Mouse (Mus musculus) embryonic fibroblast, embryonic 13.5 days (primary cell): ENCODE results near the gene Trpc4.

Source experiments
- CTCF ChIP-seq: IDR thresholded peaks from 2 replicates; pipeline ENCODE4 v1.5.1; 2011; ENCODE audit warnings: mild to moderate bottlenecking, control low read depth, low read length, moderate library complexity, borderline replicate concordance; ENCODE audit not compliant: insufficient read depth
- POLR2A ChIP-seq: IDR thresholded peaks from 2 replicates; pipeline ENCODE4 v1.6.1; 2011; ENCODE audit warnings: low read depth, mild to moderate bottlenecking, control low read depth, low read length, moderate library complexity

GRCm38 (mm10) chr3:54274651-54275050 lies 118.8 kb downstream of the Trpc4 start:
- no peak for TF ChIP-seq POLR2A
- TF ChIP-seq CTCF = no peak
